Mouse (Mus musculus): Measurements from ENCODE around the gene Dcst2. TPM values are rescaled to one million over a fixed set of nuclear protein-coding genes. Genes with fewer than 3 reads are reported as not detected.

Dcst2 gene
- total RNA-seq, 2 experiments from 2014 or later, result not detected

DNA sequence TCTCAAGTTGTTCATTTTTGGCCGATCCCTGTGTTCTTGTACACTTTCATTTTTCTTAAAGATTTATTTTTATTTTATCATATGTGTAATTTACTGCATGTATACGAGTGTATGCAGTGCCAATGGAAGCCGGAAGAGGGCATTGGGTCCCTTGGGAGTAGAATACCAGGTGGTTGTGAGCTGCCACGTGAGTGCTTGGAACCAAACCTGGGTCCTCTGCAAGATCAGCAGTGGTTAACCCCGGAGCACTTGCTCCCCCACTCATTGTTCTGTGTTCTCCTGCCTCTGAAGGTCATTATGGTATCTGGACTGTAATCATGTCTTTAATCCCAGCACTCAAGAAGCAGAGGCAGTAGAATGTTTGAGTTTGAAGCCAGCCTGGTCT, 63.4 kb downstream of the Dcst2 start:
- no peak for ATAC-seq (replicated peaks; ENCODE audit: poor library complexity, severe bottlenecking)

DNA sequence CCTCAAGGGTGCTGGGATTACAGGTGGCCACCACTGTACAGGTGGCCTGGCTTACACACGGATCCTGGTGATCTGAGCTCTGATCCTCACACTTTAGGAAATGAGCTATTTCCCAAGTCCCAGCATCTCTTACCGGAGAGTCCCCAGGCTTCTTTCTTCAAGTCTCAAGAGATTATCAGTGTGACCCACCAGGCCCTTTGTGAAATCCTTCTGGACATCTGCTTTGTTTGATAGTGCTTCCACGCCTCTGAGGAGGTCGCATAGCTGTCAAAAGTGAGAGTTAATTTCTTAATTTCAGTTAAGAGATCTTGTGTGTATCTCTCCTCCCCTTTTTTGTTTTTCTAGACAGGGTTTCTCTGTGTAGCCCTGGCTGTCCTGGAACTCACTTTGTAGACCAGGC, 64.1 kb downstream of the Dcst2 start:
- no peak for ATAC-seq (replicated peaks; ENCODE audit: poor library complexity, severe bottlenecking)

Other genes with a start within 250 kb of the Dcst2 start
- 0.32 TPM in 1 of 2 replicates, not detected in the other for gene Pklr, start 225.8 kb upstream of the Dcst2 start, total RNA-seq (2014; fragmentation: Nextera tagmentation)
- 0.26 and 0.43 TPM in 2 replicates for gene Pklr, start 225.8 kb upstream of the Dcst2 start, total RNA-seq (2017)
- 0.77 TPM in 1 of 2 replicates, not detected in the other for gene Hcn3, start 201.8 kb upstream of the Dcst2 start, total RNA-seq (2014; fragmentation: Nextera tagmentation)
- gene Hcn3, start 201.8 kb upstream of the Dcst2 start, total RNA-seq (2017), result 0.56 and 0.82 TPM in 2 replicates
- 74.6 and 80.2 TPM in 2 replicates for gene Clk2, start 197.2 kb upstream of the Dcst2 start, total RNA-seq (2014; fragmentation: Nextera tagmentation)
- 51.8 and 67.1 TPM in 2 replicates for gene Clk2, start 197.2 kb upstream of the Dcst2 start, total RNA-seq (2017)
- gene Scamp3, start 184.5 kb upstream of the Dcst2 start, total RNA-seq (2014; fragmentation: Nextera tagmentation), result 59.6 and 99.0 TPM in 2 replicates
- 32.9 and 37.2 TPM in 2 replicates for gene Scamp3, start 184.5 kb upstream of the Dcst2 start, total RNA-seq (2017)
- 23.9 and 27.2 TPM in 2 replicates for gene Fam189b, start 178.8 kb upstream of the Dcst2 start, total RNA-seq (2014; fragmentation: Nextera tagmentation)
- 2.5 and 2.9 TPM in 2 replicates for gene Fam189b, start 178.8 kb upstream of the Dcst2 start, total RNA-seq (2017)
- gene Gba, start 159.0 kb upstream of the Dcst2 start, total RNA-seq (2014; fragmentation: Nextera tagmentation), result 39.7 and 74.2 TPM in 2 replicates
- gene Gba, start 159.0 kb upstream of the Dcst2 start, total RNA-seq (2017), result 49.3 and 50.5 TPM in 2 replicates
- gene Thbs3, start 146.8 kb upstream of the Dcst2 start, total RNA-seq (2014; fragmentation: Nextera tagmentation), result not detected in 2 replicates
- gene Thbs3, start 146.8 kb upstream of the Dcst2 start, total RNA-seq (2017), result 0.13 TPM in 1 of 2 replicates, not detected in the other
- 78.6 and 102 TPM in 2 replicates for gene Mtx1, start 134.9 kb upstream of the Dcst2 start, total RNA-seq (2014; fragmentation: Nextera tagmentation)
- gene Mtx1, start 134.9 kb upstream of the Dcst2 start, total RNA-seq (2017), result 76.4 and 114 TPM in 2 replicates
- not detected in 2 replicates for gene Muc1, start 132.9 kb upstream of the Dcst2 start, total RNA-seq (2014; fragmentation: Nextera tagmentation)
- 0.04 TPM in 1 of 2 replicates, not detected in the other for gene Muc1, start 132.9 kb upstream of the Dcst2 start, total RNA-seq (2017)
- gene Krtcap2, start 116.0 kb upstream of the Dcst2 start, total RNA-seq (2014; fragmentation: Nextera tagmentation), result 312 and 315 TPM in 2 replicates
- 376 and 384 TPM in 2 replicates for gene Krtcap2, start 116.0 kb upstream of the Dcst2 start, total RNA-seq (2017)
- 3.7 and 6.0 TPM in 2 replicates for gene Trim46, start 115.7 kb upstream of the Dcst2 start, total RNA-seq (2014; fragmentation: Nextera tagmentation)
- gene Trim46, start 115.7 kb upstream of the Dcst2 start, total RNA-seq (2017), result 0.52 and 2.8 TPM in 2 replicates
- gene Dpm3, start 102.6 kb upstream of the Dcst2 start, total RNA-seq (2014; fragmentation: Nextera tagmentation), result 31.2 and 122 TPM in 2 replicates
- 86.0 and 91.7 TPM in 2 replicates for gene Dpm3, start 102.6 kb upstream of the Dcst2 start, total RNA-seq (2017)
- gene Slc50a1, start 91.4 kb upstream of the Dcst2 start, total RNA-seq (2014; fragmentation: Nextera tagmentation), result 55.0 and 80.7 TPM in 2 replicates
- gene Slc50a1, start 91.4 kb upstream of the Dcst2 start, total RNA-seq (2017), result 62.0 and 65.0 TPM in 2 replicates
- gene Efna1, start 80.8 kb upstream of the Dcst2 start, total RNA-seq (2014; fragmentation: Nextera tagmentation), result not detected in 2 replicates
- gene Efna1, start 80.8 kb upstream of the Dcst2 start, total RNA-seq (2017), result not detected in 2 replicates
- not detected in 2 replicates for gene Efna3, start 39.0 kb upstream of the Dcst2 start, total RNA-seq (2014; fragmentation: Nextera tagmentation)
- not detected in 2 replicates for gene Efna3, start 39.0 kb upstream of the Dcst2 start, total RNA-seq (2017)
- gene Efna4, start 23.9 kb upstream of the Dcst2 start, total RNA-seq (2014; fragmentation: Nextera tagmentation), result 0.66 and 2.1 TPM in 2 replicates
- gene Efna4, start 23.9 kb upstream of the Dcst2 start, total RNA-seq (2017), result not detected in 2 replicates
- 42.7 and 80.7 TPM in 2 replicates for gene Adam15, start 12.0 kb upstream of the Dcst2 start, total RNA-seq (2014; fragmentation: Nextera tagmentation)
- 34.8 and 44.8 TPM in 2 replicates for gene Adam15, start 12.0 kb upstream of the Dcst2 start, total RNA-seq (2017)
- gene Dcst1, start 3.3 kb downstream of the Dcst2 start, total RNA-seq (2014; fragmentation: Nextera tagmentation), result not detected in 2 replicates
- gene Dcst1, start 3.3 kb downstream of the Dcst2 start, total RNA-seq (2017), result not detected in 2 replicates
- 8.5 and 18.6 TPM in 2 replicates for gene Zbtb7b, start 32.8 kb downstream of the Dcst2 start, total RNA-seq (2014; fragmentation: Nextera tagmentation)
- gene Zbtb7b, start 32.8 kb downstream of the Dcst2 start, total RNA-seq (2017), result 7.5 and 14.0 TPM in 2 replicates
- gene Lenep, start 40.8 kb downstream of the Dcst2 start, total RNA-seq (2014; fragmentation: Nextera tagmentation), result 0.64 and 2.1 TPM in 2 replicates
- gene Lenep, start 40.8 kb downstream of the Dcst2 start, total RNA-seq (2017), result not detected in 2 replicates
- 27.5 and 41.7 TPM in 2 replicates for gene Flad1, start 49.9 kb downstream of the Dcst2 start, total RNA-seq (2014; fragmentation: Nextera tagmentation)
- 15.3 and 16.2 TPM in 2 replicates for gene Flad1, start 49.9 kb downstream of the Dcst2 start, total RNA-seq (2017)
- 178 and 260 TPM in 2 replicates for gene Cks1b, start 56.4 kb downstream of the Dcst2 start, total RNA-seq (2014; fragmentation: Nextera tagmentation)
- gene Cks1b, start 56.4 kb downstream of the Dcst2 start, total RNA-seq (2017), result 194 and 212 TPM in 2 replicates
- gene Shc1, start 56.5 kb downstream of the Dcst2 start, total RNA-seq (2014; fragmentation: Nextera tagmentation), result 51.2 and 75.8 TPM in 2 replicates
- 37.7 and 49.1 TPM in 2 replicates for gene Shc1, start 56.5 kb downstream of the Dcst2 start, total RNA-seq (2017)
- 18.9 and 35.2 TPM in 2 replicates for gene Pygo2, start 68.2 kb downstream of the Dcst2 start, total RNA-seq (2014; fragmentation: Nextera tagmentation)
- gene Pygo2, start 68.2 kb downstream of the Dcst2 start, total RNA-seq (2017), result 8.8 and 8.9 TPM in 2 replicates
- 9.7 TPM in 2 replicates for gene Pbxip1, start 74.7 kb downstream of the Dcst2 start, total RNA-seq (2014; fragmentation: Nextera tagmentation)
- 7.8 and 12.2 TPM in 2 replicates for gene Pbxip1, start 74.7 kb downstream of the Dcst2 start, total RNA-seq (2017)
- gene Pmvk, start 92.6 kb downstream of the Dcst2 start, total RNA-seq (2014; fragmentation: Nextera tagmentation), result 13.3 and 20.7 TPM in 2 replicates
- 9.5 and 22.8 TPM in 2 replicates for gene Pmvk, start 92.6 kb downstream of the Dcst2 start, total RNA-seq (2017)
- gene Kcnn3, start 158.2 kb downstream of the Dcst2 start, total RNA-seq (2014; fragmentation: Nextera tagmentation), result not detected in 2 replicates
- not detected in 2 replicates for gene Kcnn3, start 158.2 kb downstream of the Dcst2 start, total RNA-seq (2017)

All from granulocyte monocyte progenitor cell, adult 5-6 weeks (primary cell).